Mouse (Mus musculus): ENCODE data around the gene Ssrp1. TPM values are rescaled to one million over a fixed set of nuclear protein-coding genes. Genes with fewer than 3 reads are reported as not detected.

The Ssrp1 gene
- total and polyA plus RNA-seq, 3 experiments, result 239 to 875 (median 420) TPM

GRCm38 (mm10) chr2:84999486-85000181 lies 37.4 kb upstream of the Ssrp1 start:
- no peak overlapping the region for H3K27ac ChIP-seq (ENCODE audit: control insufficient read depth, low read depth, low read length)
- no peaks in the 10 kb centered on the region; a peak in 1 of 4 replicates for H3K27me3 ChIP-seq (ENCODE audit: control insufficient read depth in 1 of 2, insufficient read depth in 2 of 2, low read length in 2 of 2)
- H3K9ac ChIP-seq (ENCODE audit: control insufficient read depth, low read depth, low read length, poor library complexity, severe bottlenecking), result no peak overlapping the region

GRCm38 (mm10) chr2:85001497-85001896 lies 35.5 kb upstream of the Ssrp1 start:
- Histone ChIP-seq H3K27ac (ENCODE audit: control insufficient read depth, low read depth, low read length) (no peak overlapping the region), H3K36me3 (ENCODE audit: control insufficient read depth in 1 of 2, insufficient read depth in 2 of 2, low read length in 2 of 2) (no peaks in the 10 kb centered on the region), H3K79me2 (ENCODE audit: control insufficient read depth, insufficient read depth, low read length, poor library complexity) (no peaks in the 10 kb centered on the region), H3K27me3 (ENCODE audit: control insufficient read depth in 1 of 2, insufficient read depth in 2 of 2, low read length in 2 of 2) (no peaks in the 10 kb centered on the region), H3K9ac (ENCODE audit: control insufficient read depth, low read depth, low read length, poor library complexity, severe bottlenecking) (no peak overlapping the region), H3K4me1 (ENCODE audit: control insufficient read depth in 1 of 2, insufficient read depth in 2 of 2, low read length in 2 of 2) (peaks cover 0 to 10% of the 10 kb centered on the region in 2 experiments; a peak in 3 of 4 replicates), H3K9me3 (replicated peaks; ENCODE audit: insufficient read depth, low read length) (no peaks in the 10 kb centered on the region), H3K4me3 (ENCODE audit: control insufficient read depth in 1 of 2, insufficient read depth in 1 of 2, low read depth in 2 of 2, low read length in 2 of 2) (no peak overlapping the region)
- TF ChIP-seq SMC3 (IDR thresholded peaks at IDR 0.05; ENCODE audit: low read depth, low read length) (no peak), ELF1 (IDR thresholded peaks at IDR 0.05; ENCODE audit: low read depth, low read length) (no peak), MYB (IDR thresholded peaks at IDR 0.05; ENCODE audit: low read depth, low read length) (no peak), USF2 (IDR thresholded peaks at IDR 0.05; ENCODE audit: borderline replicate concordance in 1 of 2, insufficient read depth in 1 of 2, low read depth in 1 of 2, low read length in 2 of 2) (no peak), MAZ (IDR thresholded peaks at IDR 0.05; ENCODE audit: low read depth, low read length) (no peak), USF1 (IDR thresholded peaks at IDR 0.05; ENCODE audit: low read depth, low read length) (no peak), CTCF (IDR thresholded peaks at IDR 0.05 in 2 of 3, conservative IDR thresholded peaks at IDR 0.05 in 1 of 3; ENCODE audit: control insufficient read depth in 1 of 3, insufficient read depth in 1 of 3, low read depth in 2 of 3, low read length in 3 of 3, poor library complexity in 1 of 3, severe bottlenecking in 1 of 3) (no peak), UBTF (IDR thresholded peaks at IDR 0.05; ENCODE audit: borderline replicate concordance, insufficient read depth, low read depth, low read length) (no peak), E2F4 (IDR thresholded peaks at IDR 0.05; ENCODE audit: borderline replicate concordance, low read depth, low read length) (no peak), POLR2AphosphoS5 (IDR thresholded peaks at IDR 0.05; ENCODE audit: borderline replicate concordance, low read depth, low read length) (no peak), BHLHE40 (IDR thresholded peaks at IDR 0.05; ENCODE audit: borderline replicate concordance, low read depth, low read length) (no peak), CHD1 (IDR thresholded peaks at IDR 0.05; ENCODE audit: low read depth, low read length) (no peak), MAX (IDR thresholded peaks at IDR 0.05; ENCODE audit: low read length) (no peak), RAD21 (IDR thresholded peaks at IDR 0.05; ENCODE audit: low read depth, low read length) (no peak)
- DNase-seq (ENCODE audit: low read depth, low spot score), result no peak

More at GRCm38 (mm10) chr2:84999486-85000181, 37.4 kb upstream of the Ssrp1 start:
- no peak for DNase-seq (ENCODE audit: low read depth, low spot score)
- TF ChIP-seq KAT2A (conservative IDR thresholded peaks at IDR 0.05; ENCODE audit: low read depth, low read length), result no peak
- no peak overlapping the region for H3K4me3 ChIP-seq (ENCODE audit: control insufficient read depth in 1 of 2, insufficient read depth in 1 of 2, low read depth in 2 of 2, low read length in 2 of 2)
- no peaks in the 10 kb centered on the region for H3K79me2 ChIP-seq (ENCODE audit: control insufficient read depth, insufficient read depth, low read length, poor library complexity)
- H3K4me1 ChIP-seq (ENCODE audit: control insufficient read depth in 1 of 2, insufficient read depth in 2 of 2, low read length in 2 of 2), result peaks cover 0 to 10% of the 10 kb centered on the region in 2 experiments; a peak in 3 of 4 replicates
- H3K36me3 ChIP-seq (ENCODE audit: control insufficient read depth in 1 of 2, insufficient read depth in 2 of 2, low read length in 2 of 2), result no peaks in the 10 kb centered on the region
- no peaks in the 10 kb centered on the region for H3K9me3 ChIP-seq (replicated peaks; ENCODE audit: insufficient read depth, low read length)
